8 mouse cellular contexts compared by ENCODE assay signal in the genomic region with DNA sequence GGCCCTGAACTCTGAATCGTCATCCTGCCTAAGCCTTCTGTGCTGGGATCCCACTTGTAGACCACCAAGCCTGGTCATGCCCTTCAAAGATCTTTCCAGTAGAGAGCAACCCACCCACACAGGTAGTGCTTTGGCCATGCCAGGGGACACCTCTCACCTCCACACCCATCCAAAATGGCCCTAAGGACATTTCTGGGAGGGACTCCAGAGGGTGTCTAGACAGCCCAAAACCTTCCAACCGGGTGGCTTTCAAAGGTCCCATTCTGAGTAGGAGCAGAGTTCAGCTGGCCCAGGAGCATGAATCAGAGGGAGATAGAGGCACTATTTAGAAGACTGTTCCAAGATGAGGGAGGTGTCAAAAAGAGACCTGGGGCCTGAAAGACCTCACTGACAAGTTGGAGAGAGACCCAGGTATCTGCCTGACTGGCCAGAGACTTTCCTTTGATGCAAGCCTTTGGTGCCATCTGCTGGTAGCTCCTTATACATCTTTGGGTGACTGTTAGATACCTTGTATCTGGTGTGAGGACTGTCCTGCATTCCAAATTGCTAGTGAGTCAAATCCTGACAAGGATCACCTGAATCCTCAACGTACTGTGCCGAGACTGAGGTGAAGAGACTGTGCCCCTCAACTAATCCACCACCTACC. TPM values are rescaled to one million over a fixed set of nuclear protein-coding genes. Genes with fewer than 3 reads are reported as not detected.
DNase-seq lines count a peak whose midpoint lies in the region; ATAC-seq lines count a peak whose summit lies in the region.

No protein-coding gene starts in this region.

- peaks cover 9% of the 10 kb centered on the region; the same call in 1 of the 2 replicates for H3K4me1 ChIP-seq in hindbrain, embryonic 10.5 days (replicated peaks)
- no peaks in the 10 kb centered on the region for H3K4me1 ChIP-seq in hindbrain, embryonic 12.5 days
- H3K4me1 ChIP-seq in intestine, embryonic 14.5 days (replicated peaks; ENCODE audit: control insufficient read depth, insufficient read depth, low read length) = no peaks in the 10 kb centered on the region

- no peak overlapping the region for H3K4me2 ChIP-seq in hindbrain, embryonic 12.5 days (replicated peaks)
- H3K4me2 ChIP-seq in intestine, embryonic 14.5 days (ENCODE audit: low read length) = no peak overlapping the region

- peak; percentile 59 for DNase-seq in hindbrain, embryonic 10.5 days (ENCODE audit: low spot score)
- peak; percentile 45 to 77 for DNase-seq in frontal cortex, postnatal 25 days (ENCODE audit: low spot score in 2 of 2)
- peak; percentile 87 for DNase-seq in intestine, embryonic 14.5 days (ENCODE audit: low spot score)
- peak; percentile 69 to 72 for DNase-seq in left cerebral cortex, postnatal 10 days (ENCODE audit: extremely low spot score in 1 of 2, low spot score in 2 of 2)
- peak; percentile 75 for DNase-seq in mesoderm, embryonic 11.5 days (ENCODE audit: low read depth, low spot score)
- DNase-seq in spleen, postnatal 14 days (ENCODE audit: low spot score in 2 of 2) = peak; percentile 49 to 75

- peaks cover 45% of the 10 kb centered on the region for H3K27me3 ChIP-seq in hindbrain, embryonic 10.5 days (ENCODE audit: insufficient read depth, poor library complexity, severe bottlenecking)
- peaks cover 27% of the 10 kb centered on the region for H3K27me3 ChIP-seq in hindbrain, embryonic 12.5 days
- 0 out of 2 replicates have a peak, but pooled peaks cover 7% of the 10 kb centered on the region for H3K27me3 ChIP-seq in intestine, embryonic 14.5 days (replicated peaks; ENCODE audit: control insufficient read depth, insufficient read depth, low read length)

- ATAC-seq in hindbrain, embryonic 12.5 days (ENCODE audit: low FRiP score) = no peak
- peak; percentile 61; the same call in 1 of the 2 replicates for ATAC-seq in cerebellum, adult (ENCODE audit: insufficient number of reproducible peaks, low FRiP score, low TSS enrichment)
- ATAC-seq in intestine, embryonic 14.5 days (replicated peaks; ENCODE audit: low FRiP score, low TSS enrichment, low read depth) = peak; percentile 29; the same call in 1 of the 2 replicates

- no peak overlapping the region for H3K4me3 ChIP-seq in hindbrain, embryonic 10.5 days
- no peak overlapping the region for H3K4me3 ChIP-seq in hindbrain, embryonic 12.5 days
- H3K4me3 ChIP-seq in intestine, embryonic 14.5 days (ENCODE audit: low read depth, low read length) = no peak overlapping the region

- H3K36me3 ChIP-seq in hindbrain, embryonic 10.5 days = no peaks in the 10 kb centered on the region
- no peaks in the 10 kb centered on the region for H3K36me3 ChIP-seq in hindbrain, embryonic 12.5 days
- H3K36me3 ChIP-seq in intestine, embryonic 14.5 days (ENCODE audit: control insufficient read depth, insufficient read depth, low read length) = no peaks in the 10 kb centered on the region

- no peak overlapping the region for H3K9ac ChIP-seq in hindbrain, embryonic 12.5 days
- H3K9ac ChIP-seq in intestine, embryonic 14.5 days (ENCODE audit: low read length) = no peak overlapping the region

- 70% methylated on average over 4 of the region's 4 CpGs for WGBS in hindbrain, embryonic 10.5 days
- WGBS in hindbrain, embryonic 12.5 days = 58% methylated on average over 4 of the region's 4 CpGs
- 63% methylated on average over 4 of the region's 4 CpGs for WGBS in intestine, embryonic 14.5 days

- H3K27ac ChIP-seq in hindbrain, embryonic 10.5 days = no peak overlapping the region
- H3K27ac ChIP-seq in hindbrain, embryonic 12.5 days = no peak overlapping the region
- no peak overlapping the region for H3K27ac ChIP-seq in intestine, embryonic 14.5 days (ENCODE audit: low read depth)

- no peaks in the 10 kb centered on the region for H3K9me3 ChIP-seq in hindbrain, embryonic 10.5 days
- no peaks in the 10 kb centered on the region for H3K9me3 ChIP-seq in hindbrain, embryonic 12.5 days (replicated peaks)
- no peaks in the 10 kb centered on the region for H3K9me3 ChIP-seq in intestine, embryonic 14.5 days (ENCODE audit: control insufficient read depth, low read length)

- intact Hi-C loops in left cerebral cortex, postnatal 10 days (cut with DNase I) = loop anchor here (5.0 kb wide), 1 partner anchor 96 kb away; a partner anchor contains a TSS

RNA-seq across cellular contexts. Expression of a gene that starts 24.5 kb away (rescaled TPM):
- 6.7 and 6.8 TPM in 2 replicates for polyA plus RNA-seq in hindbrain, embryonic 10.5 days (2016; fragmentation: Nextera tagmentation; extraction: Ambion mirVana)
- 2.6 and 2.7 TPM in 2 replicates for polyA plus RNA-seq in hindbrain, embryonic 12.5 days (2016; fragmentation: Nextera tagmentation; extraction: Ambion mirVana)
- 49.4 and 61.2 TPM in 2 replicates for polyA plus RNA-seq in intestine, embryonic 14.5 days (2014; fragmentation: Nextera tagmentation; extraction: Ambion mirVana)
- 1 to 10 TPM; 1.1 to 1.4 TPM for total RNA-seq in left cerebral cortex, postnatal 10 days (2021)

RNA-seq across cellular contexts. Expression of a gene that starts 28.8 kb away (rescaled TPM):
- polyA plus RNA-seq in hindbrain, embryonic 10.5 days (2016; fragmentation: Nextera tagmentation; extraction: Ambion mirVana) = 336 and 378 TPM in 2 replicates
- 352 and 355 TPM in 2 replicates for polyA plus RNA-seq in hindbrain, embryonic 12.5 days (2016; fragmentation: Nextera tagmentation; extraction: Ambion mirVana)
- polyA plus RNA-seq in intestine, embryonic 14.5 days (2014; fragmentation: Nextera tagmentation; extraction: Ambion mirVana) = 339 and 344 TPM in 2 replicates
- total RNA-seq in left cerebral cortex, postnatal 10 days (2021) = 100 to 1,000 TPM; 113 to 114 TPM

RNA-seq across cellular contexts. Expression of a gene that starts 35.7 kb away (rescaled TPM):
- 53.7 and 57.8 TPM in 2 replicates for polyA plus RNA-seq in hindbrain, embryonic 10.5 days (2016; fragmentation: Nextera tagmentation; extraction: Ambion mirVana)
- polyA plus RNA-seq in hindbrain, embryonic 12.5 days (2016; fragmentation: Nextera tagmentation; extraction: Ambion mirVana) = 60.5 and 66.9 TPM in 2 replicates
- polyA plus RNA-seq in intestine, embryonic 14.5 days (2014; fragmentation: Nextera tagmentation; extraction: Ambion mirVana) = 23.1 and 27.0 TPM in 2 replicates
- total RNA-seq in left cerebral cortex, postnatal 10 days (2021) = 10 to 100 TPM; 21.6 to 23.5 TPM

RNA-seq across cellular contexts. Expression of a gene that starts 35.7 kb away (rescaled TPM):
- polyA plus RNA-seq in hindbrain, embryonic 10.5 days (2016; fragmentation: Nextera tagmentation; extraction: Ambion mirVana) = 56.8 and 71.6 TPM in 2 replicates
- polyA plus RNA-seq in hindbrain, embryonic 12.5 days (2016; fragmentation: Nextera tagmentation; extraction: Ambion mirVana) = 96.5 and 96.6 TPM in 2 replicates
- 86.2 and 90.9 TPM in 2 replicates for polyA plus RNA-seq in intestine, embryonic 14.5 days (2014; fragmentation: Nextera tagmentation; extraction: Ambion mirVana)
- total RNA-seq in left cerebral cortex, postnatal 10 days (2021) = 100 to 1,000 TPM; 258 to 269 TPM

RNA-seq across cellular contexts. Expression of a gene that starts 50.7 kb away (rescaled TPM):
- 45.2 and 49.4 TPM in 2 replicates for polyA plus RNA-seq in hindbrain, embryonic 10.5 days (2016; fragmentation: Nextera tagmentation; extraction: Ambion mirVana)
- polyA plus RNA-seq in hindbrain, embryonic 12.5 days (2016; fragmentation: Nextera tagmentation; extraction: Ambion mirVana) = 52.2 and 54.1 TPM in 2 replicates
- 49.2 and 56.2 TPM in 2 replicates for polyA plus RNA-seq in intestine, embryonic 14.5 days (2014; fragmentation: Nextera tagmentation; extraction: Ambion mirVana)
- 10 to 100 TPM; 38.2 to 39.5 TPM for total RNA-seq in left cerebral cortex, postnatal 10 days (2021)
